Mouse (Mus musculus) MEL-GATA-1-ER (cell line): ENCODE measurements at regions not wholly inside any gene's neighbourhood (a gene's known extent, or its start where the extent isn't known, plus 50 kb on each side); places are given as distances from the start of the nearest gene placed in this dataset.

Experiments
- DNase-seq: peaks from one replicate; pipeline ENCODE4 v3.0.0-alpha.2; 2012; ENCODE audit warnings: low read depth; ENCODE audit errors: extremely low read depth

DNA sequence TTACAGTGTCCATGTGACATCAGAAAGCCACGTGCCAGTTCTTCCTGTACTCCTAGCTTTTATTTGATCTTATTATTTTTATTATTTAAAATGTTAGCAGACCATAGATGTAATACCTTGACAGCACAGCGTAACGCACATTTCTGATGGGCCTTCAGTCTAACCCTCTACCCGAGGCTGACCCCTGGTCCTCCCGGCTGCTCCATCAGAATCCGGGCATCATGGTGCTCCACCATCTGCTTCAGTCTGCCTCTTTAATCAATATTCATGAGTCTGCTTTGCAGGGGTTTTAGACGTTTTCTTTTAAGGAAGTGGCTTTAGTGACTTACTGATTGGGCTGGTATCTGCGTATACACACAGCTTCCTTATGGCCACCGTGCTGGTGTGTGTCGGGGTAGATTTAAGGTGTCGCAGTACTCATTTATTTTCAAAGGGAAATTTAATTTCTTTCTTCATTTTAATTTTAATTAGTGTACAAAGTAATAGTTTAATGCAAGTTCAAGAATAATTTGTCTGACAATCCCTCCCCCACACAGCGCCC is 265.2 kb upstream of the Sox2 start:
- DNase-seq: peak; percentile 85

DNA sequence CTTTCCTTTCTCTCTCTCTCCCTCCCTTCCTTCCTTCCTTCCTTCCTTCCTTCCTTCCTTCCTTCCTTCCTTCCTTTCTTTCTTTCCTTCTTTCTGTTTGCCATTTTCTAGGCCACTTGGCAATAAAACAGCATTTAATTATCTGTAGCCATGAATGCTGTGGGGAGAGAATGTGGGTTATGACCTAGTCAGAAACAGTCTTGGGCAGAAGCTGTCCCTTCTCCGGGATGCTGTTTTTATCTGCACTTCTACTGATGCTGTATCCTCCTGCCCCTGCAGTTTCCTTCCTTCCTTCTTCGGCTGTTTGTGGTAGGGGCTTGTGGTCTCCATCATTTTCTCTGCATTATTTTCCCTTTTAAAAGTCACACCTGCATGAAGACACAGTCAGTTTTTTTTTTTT is 272.3 kb upstream of the Sox2 start:
- no peak for DNase-seq

DNA sequence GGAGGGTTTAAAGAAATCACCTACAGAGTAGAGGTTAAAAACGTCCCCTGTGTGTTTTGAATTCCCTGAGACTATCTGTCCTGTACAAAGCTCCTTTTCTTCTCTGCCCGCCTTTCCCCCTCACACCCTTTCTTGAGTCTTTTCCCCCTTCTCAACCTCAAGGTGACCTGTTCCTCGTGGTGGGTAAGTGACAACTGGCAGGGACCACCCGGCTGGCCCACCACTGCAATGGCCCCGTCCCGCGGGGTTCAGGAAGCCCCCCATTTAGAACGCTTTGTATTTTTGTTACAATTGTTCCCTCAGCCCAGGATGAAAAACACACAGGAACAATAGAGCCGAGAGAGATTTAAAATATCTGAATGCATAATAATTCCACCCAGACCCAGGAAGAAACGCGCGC is 272.9 kb upstream of the Sox2 start:
- DNase-seq: no peak

- no peak for DNase-seq
Observed at GRCm38 (mm10) chr3:34371418-34371817, 278.8 kb upstream of the Sox2 start.

- DNase-seq: peak; percentile 15
Observed at GRCm38 (mm10) chr3:34338100-34338499, 257.0 kb upstream of the Dnajc19 start.

- DNase-seq: no peak
Observed at GRCm38 (mm10) chr3:34333555-34333954, 252.4 kb upstream of the Dnajc19 start.

DNA sequence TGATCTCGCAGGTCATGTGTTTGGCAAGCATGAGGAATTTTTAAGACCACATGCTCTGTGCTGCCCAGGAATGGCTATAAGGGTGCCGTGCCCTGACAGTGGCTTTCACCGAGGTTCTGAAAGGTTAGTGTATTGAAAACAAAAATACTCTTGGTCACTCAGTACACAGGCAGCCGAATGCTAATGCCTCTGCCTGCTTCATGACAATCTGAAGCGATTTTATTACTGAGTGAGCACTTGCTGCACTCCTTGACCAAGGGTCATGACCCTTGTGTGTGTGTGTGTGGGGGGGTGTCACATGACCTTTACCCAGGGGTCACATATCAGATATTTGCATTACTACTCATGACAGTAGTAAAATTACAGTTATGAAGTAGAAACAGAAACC is 250.8 kb upstream of the Dnajc19 start:
- DNase-seq: no peak

DNA sequence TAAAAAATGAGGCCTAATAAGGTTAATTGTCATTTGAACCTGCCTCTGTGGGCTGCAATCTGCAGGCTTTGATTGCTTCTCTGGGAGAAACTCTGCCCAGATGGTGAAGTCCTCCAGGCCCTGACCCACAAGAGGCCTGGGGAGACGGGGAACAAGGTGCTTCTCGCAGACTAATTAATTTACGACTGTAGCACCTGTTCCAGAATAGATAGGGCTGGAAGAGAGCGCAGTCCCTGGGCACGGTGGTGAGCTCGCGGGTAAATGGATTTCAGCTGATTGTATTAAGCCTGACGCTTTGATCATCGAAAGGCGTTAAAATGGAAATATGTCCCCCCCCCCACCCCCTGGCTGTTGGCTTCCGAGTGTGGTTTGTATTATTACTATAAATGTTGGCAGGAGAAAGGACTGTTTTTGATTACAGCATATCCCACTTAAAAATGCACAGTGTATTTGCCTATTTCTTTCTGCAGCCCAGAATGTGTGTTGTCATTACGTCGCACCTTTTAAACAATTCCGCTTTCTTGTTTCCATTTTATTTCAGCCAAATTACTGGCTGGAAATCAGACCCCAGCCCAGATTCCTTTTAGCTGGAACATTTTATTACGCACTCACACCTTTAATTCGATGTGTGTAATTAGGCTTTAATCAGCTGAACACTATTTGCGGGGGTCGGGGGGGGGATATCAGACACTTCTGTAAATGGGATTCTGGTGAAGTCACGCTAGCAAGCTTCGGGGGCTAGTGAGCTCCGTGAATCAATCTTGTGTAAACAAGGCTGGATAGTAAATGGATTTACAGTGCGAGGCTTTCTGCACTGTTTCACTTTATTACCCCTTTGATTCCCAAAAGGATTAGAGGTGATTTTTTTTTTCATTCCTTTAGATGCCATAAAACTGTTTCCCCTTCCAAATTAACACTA is 250.1 kb upstream of the Dnajc19 start:
- DNase-seq: no peak

GRCm38 (mm10) chr3:34328865-34329264 is 247.7 kb upstream of the Dnajc19 start:
- peak; percentile 26 for DNase-seq

DNA sequence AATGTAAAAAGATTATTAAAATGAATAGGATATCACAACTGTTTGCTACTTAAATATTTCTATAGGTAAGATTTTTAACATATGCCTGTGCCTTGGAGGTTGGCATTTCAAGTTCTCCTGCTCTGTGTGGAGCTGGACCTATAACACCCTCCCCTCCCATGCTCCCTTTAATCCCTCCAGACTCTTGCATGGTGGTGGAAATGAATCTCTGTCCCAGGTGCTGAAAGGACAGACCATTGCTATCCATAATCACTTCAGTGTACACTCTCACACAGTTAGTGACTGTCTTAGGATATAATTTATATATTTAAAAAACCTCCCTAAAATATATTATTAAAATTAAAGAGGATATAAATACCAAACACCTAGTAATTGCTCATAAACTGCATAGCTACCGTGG is 244.5 kb upstream of the Dnajc19 start:
- DNase-seq: no peak

GRCm38 (mm10) chr3:34322527-34323210 is 241.5 kb upstream of the Dnajc19 start:
- no peak for DNase-seq

DNA sequence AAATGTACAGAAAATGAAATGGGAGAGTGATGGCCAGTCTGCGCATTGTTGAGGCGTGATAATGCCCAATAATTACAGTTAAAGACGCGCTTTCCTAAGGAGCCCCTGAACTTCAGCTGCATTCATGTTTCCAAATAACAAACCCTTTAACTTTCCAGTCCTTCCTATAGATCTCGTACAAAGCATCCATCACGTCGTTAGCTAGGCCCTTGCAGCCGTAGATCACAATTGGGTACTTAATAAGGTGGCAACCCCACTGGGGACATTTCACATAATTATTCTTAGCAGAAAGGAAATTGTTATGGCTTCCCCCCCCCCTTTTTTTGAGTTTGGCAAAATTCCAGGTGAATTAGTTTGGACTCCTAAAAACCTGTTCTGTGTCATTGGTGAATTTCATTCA is 233.7 kb upstream of the Dnajc19 start:
- DNase-seq: no peak

- no peak for DNase-seq
Observed at GRCm38 (mm10) chr3:34314393-34314792, 233.3 kb upstream of the Dnajc19 start.

- DNase-seq: no peak
Observed at GRCm38 (mm10) chr3:34311944-34312343, 230.8 kb upstream of the Dnajc19 start.

- no peak for DNase-seq
Observed at GRCm38 (mm10) chr3:34299637-34300036, 218.5 kb upstream of the Dnajc19 start.

GRCm38 (mm10) chr3:34287836-34288235 is 206.7 kb upstream of the Dnajc19 start:
- no peak for DNase-seq

DNA sequence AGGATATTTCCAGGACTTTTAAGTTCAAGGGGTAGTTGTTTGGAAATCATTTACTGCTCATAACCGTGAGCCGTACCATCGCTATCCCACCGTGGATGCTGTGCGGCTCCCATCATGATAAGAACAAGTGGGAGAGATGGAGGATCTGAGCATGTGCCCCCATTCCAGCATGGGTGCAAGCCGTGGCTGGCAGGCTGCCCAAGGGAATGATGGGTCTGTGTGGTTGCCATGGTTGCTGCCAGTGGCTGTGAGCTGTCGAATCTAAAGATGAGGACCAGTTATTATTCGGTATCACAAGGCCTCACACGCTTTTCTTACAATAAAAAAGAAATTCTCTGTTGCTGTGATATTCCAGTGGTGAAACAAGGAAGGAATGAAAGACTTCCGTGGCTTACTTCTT is 189.0 kb upstream of the Dnajc19 start:
- no peak for DNase-seq

DNA sequence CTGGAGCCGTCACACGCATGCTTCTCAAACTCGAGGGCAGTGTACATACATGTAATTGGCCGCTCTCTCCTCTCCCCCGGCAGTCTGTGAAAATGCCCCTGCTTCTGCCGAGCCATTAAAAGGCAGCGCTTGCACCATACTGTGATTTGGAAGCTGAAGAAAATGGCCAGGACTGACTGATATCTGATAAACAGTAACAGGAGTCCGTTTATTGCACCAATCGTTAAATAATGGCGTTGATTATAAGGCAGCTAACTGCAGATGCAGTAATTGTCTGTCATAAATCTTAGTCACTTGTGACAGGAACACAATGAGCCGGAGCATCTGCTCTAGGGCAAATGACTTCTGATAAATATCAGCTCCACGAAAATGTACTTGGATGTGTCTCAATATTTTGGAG is 185.3 kb upstream of the Dnajc19 start:
- no peak for DNase-seq

DNA sequence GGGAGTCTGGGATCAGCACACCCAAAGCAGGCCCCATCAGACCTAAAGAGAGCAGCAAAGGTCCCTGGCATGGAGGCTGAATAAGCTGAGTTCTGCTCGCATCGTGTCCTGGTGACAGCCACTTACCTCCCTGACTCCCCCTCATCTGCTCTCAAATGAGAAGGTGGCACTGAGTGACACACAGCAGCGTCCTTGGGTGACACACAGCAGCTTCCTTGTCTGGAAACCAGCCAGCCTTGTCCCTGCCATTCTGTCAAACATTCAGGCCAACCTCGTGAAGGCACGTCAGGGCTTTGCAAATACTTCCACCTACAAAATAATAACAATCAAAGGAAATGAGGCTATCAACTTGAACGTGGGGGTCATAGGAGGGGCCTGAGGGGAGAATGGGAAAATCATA is 183.7 kb upstream of the Dnajc19 start:
- no peak for DNase-seq

GRCm38 (mm10) chr3:34252730-34253337 is 171.7 kb upstream of the Dnajc19 start:
- no peak for DNase-seq

DNA sequence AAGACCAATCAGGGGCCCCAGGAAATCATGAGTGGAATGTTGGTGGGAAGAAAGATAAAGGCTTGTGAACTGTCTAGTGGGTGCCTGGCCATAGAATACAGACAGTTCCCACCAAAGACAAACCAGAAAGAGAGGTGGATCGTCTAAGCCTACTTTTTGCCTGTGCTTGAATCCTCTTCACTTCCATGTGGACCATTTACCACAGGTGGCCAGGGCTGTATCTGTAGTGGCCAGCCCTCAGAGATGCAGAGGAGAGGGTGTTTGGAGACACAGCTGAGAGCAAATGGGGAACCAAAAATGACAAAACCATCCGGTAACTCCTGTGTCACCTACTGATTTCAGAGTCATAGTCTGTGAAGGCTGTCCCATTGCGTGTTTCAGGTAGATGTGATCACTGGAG is 161.0 kb upstream of the Dnajc19 start:
- DNase-seq: no peak

DNA sequence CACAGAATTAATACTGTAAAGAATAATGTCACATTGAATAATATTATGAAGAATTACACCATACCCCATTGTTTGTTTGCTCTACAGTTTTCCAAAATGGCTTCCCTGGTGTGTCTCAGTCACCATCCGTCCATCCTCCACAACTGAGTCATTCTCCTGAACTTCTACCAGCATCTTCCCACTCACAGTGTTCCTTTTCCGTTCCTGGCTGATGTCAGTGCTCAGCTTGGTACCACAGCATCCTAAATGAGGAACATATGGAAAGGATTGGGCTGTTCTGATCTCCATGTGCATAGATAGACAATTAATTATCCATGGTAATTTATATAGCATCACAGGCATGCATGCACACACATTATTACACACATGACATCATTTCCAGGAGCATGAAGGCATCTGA is 158.9 kb upstream of the Dnajc19 start:
- DNase-seq: no peak
